Mouse (Mus musculus): ENCODE measurements around the gene Stk11. TPM values are rescaled to one million over a fixed set of nuclear protein-coding genes. Genes with fewer than 3 reads are reported as not detected.
A peak's percentile ranks its signal among the peaks of the same experiment; 100 is the strongest.

The Stk11 gene
- total RNA-seq, 2 experiments from 2014 or later, result 47.7 to 152 TPM

DNA sequence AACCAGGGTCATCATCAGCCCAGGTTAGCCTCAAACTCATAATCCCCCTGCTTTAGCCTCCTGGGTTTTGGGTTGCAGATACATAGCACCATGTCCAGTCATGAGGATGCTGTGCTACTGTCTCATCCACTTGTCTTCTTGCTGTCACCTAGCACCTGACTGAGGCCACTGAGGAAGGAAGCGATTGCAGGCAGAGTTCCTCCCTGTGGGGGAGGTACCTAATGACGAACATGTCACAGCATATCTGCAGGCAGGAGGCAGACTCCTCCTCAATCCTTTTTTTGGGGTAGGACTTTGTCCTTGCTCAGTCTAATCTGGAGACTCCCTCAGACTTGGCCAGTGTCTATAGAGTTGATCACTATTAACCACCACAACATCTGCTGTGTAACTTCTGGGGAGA lies 6.0 kb downstream of the Stk11 start:
- no peak for ATAC-seq (replicated peaks; ENCODE audit: low FRiP score, poor library complexity, severe bottlenecking)

DNA sequence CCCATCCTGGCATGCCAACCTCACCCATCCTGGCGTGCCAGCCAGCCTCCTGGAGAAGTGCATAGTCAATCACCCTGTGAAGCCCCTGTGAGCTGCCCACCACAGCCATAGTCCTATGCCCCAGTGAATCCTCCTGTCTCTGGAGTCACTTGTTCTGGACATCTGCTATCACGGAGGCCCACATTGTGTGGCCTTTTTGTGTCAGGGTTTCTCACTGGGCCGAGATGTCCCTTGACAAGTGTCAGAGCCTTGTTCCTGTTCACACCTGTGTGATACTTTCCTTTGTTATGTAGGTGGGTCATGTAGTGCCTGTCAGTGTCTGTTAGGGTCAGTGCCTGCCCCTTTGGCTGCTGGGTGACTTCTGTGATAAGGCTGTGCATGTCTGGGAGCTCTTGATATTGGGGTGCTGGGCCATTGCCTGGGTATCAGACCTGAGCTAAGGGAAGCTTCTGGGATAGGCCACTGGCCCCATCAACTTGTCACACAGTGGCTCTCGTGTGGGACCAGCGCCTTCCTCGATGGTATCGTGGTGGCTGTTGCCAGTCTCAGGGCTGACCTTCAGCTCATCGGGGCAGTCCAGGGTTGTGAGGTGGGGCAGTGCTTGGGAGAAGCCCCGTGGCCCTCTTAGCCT lies 8.4 kb downstream of the Stk11 start:
- ATAC-seq (replicated peaks; ENCODE audit: low FRiP score, poor library complexity, severe bottlenecking), result peak; percentile 83

DNA sequence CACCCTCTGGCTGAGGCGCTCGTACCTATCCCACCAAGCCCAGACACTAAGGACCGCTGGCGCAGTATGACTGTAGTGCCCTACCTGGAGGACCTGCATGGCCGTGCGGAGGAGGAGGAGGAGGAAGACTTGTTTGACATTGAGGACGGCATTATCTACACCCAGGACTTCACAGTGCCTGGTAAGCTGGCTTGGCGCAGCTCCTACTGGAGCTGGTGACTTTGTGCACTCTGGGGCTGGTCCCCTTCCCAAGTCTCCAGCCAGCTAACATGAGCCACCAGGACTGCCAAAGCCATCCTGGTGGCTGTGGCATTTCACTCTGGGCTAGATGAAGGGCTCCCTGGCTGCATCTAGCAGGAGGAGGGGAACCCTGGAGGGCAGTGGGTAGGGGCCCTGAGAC lies 12.3 kb downstream of the Stk11 start:
- no peak for ATAC-seq (replicated peaks; ENCODE audit: low FRiP score, poor library complexity, severe bottlenecking)

DNA sequence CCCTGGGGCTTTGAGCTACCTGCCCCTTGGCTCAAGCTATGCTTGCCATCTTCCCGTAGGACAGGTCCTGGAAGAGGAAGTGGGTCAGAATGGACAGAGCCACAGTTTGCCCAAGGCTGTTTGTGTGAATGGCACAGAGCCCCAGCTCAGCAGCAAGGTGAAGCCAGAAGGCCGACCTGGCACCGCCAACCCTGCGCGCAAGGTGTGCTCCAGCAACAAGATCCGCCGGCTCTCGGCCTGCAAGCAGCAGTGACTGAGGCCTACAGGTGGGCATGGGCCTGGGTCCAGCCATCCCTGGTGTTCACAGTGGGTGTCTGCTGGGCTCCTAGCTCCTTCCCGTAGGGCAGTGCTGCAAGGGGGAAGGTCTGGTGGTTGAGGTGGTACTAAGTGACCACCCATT lies 14.2 kb downstream of the Stk11 start:
- ATAC-seq (replicated peaks; ENCODE audit: low FRiP score, poor library complexity, severe bottlenecking), result no peak

DNA sequence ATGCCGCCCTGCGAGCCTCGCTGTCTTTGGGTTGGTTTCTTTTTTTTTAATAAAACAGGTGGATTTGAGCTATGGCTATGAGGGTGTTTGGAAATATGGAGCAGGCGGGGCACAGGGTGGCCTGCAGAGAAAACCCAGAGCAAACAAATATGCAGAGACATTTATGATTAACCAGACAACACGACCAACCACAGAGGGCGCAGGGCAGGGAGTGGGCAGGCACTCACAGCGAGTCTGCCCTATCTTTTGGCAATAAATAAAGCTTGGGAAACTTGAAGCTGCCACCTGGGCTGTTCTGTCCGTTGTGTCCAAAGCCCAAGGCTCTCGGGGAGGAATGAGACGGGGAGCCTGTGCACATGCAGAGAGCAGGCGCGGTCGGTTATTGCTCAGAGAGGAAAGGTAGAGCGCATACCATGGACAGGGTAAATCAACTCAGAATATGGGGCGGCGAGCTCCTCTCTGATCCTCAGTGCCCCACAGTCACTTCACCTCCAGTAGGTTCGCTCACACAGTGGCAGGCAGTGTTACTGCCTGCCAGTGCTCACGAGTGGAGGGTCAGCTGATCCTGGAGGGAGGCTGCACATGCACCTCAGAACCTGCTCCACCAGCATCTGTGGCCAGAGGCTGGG lies 14.9 kb downstream of the Stk11 start:
- no peak for ATAC-seq (replicated peaks; ENCODE audit: low FRiP score, poor library complexity, severe bottlenecking)

DNA sequence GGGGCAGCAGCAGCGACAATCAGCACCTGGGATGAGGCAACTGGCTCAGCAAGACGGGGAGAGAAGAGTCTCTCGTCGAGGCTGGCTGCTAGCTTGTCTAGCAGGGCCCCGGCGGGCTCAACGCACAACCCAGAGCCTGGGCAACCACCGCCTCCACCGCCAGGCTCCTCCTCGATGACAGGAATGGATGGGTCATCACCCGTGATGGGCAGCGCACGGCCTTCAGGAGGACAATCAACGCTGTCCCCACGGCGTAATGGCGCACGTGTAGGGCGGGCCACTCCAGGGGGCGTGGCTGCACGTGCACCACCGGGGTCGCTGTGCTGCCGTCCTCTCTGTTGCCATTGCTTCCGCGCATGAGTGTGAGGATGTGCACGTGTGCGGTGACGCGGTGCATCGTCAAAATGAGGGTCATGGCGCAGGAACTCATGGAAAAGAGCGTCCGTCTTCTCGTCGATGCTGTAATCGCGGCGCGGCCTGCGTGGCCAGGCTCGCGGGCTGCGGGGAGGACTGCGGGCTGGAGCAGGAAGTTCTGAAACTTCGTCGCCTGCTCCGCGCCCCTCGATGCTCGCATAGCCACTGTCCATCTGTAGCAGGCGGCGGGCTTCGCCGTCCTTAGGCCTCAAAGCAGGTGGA lies 15.8 kb downstream of the Stk11 start:
- ATAC-seq (replicated peaks; ENCODE audit: low FRiP score, poor library complexity, severe bottlenecking), result no peak

DNA sequence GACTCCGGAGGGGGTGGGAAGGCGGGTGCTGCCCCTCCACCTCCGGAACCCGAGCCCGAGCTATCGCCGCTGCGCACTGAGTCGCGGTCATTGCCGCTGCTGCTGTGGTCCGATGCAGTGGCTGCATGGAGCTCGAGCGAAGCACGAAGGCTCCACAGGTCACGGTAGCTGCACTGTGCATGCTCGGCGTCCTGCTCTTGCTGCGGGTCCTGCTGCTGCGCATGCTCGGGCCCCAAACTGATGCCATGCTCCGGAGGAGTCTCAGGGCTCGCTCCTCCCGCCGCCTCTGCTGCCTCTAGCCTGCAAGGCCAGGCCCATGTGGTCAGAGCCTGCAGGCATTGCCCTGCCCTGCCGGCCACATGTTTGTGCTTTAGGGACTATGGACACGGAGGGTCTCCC lies 16.3 kb downstream of the Stk11 start:
- ATAC-seq (replicated peaks; ENCODE audit: low FRiP score, poor library complexity, severe bottlenecking), result no peak

DNA sequence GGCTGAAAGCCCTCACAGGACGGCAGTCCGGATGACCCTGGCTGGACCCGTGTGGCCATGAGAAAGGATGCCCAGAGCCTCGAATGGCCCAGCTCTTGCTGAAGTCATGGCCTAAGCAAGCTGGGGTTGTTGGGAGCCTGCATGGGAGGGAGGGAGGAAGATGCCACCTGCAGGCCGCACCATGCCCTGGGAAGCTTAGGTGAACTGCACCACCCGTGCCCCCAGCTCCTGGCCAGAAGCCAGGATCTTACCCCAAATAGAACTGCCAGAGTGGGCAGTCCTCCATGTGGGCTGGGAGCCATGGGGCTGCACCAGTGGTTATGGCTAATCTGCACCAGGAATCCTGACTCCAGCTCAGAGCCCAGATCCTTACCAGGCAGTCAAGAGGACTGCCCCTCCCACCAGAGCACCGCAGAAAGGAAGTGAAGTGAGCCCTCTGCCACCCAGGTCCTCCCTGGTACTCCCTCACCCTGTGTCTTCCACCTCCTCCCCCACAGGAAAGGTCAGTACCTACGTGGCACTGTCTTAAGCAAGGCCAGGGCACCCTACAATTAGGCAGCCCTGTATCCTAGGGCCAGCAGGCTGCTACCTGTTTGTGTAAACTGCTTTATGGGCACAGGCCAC lies 17.7 kb downstream of the Stk11 start:
- peak; percentile 31 for ATAC-seq (replicated peaks; ENCODE audit: low FRiP score, poor library complexity, severe bottlenecking)

DNA sequence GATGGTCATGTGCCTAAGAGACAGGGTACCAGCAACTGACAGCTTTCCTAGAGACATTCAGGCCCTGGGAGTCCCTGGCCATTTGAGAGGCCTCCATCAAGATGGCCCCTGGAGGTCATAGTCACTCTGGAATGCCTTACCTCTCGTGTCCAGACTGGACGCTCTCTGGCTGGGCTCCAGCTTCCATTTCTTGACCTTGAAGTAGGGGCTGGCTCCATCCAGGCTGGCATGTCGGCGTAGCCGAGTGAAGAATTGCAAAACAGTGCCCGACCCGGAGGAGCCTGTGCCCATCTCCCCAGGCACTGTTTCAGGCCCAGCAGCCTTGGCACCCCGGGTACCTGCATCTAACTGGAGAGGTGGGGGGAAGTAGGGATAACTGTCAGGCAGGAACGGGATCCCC lies 18.8 kb downstream of the Stk11 start:
- ATAC-seq (replicated peaks; ENCODE audit: low FRiP score, poor library complexity, severe bottlenecking), result no peak

DNA sequence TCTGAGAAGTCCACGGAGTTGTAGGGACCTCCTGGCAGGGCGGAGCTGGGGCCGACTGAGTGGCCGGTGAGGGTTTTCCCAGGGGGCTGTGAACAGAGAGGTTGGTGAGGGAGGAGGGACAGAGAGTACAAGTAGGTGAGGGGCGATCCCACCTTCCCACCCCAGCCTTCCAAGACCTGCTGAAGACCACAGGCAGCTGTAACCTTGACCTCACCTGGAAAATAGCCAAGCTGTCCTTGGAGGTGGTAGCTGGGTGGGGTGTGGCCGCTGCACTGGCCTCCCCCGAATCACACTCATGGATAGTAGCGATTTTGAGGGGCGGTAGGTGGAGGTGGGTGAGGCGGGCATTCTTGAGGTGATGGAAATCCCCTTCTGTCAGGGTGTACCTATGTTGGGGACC lies 19.6 kb downstream of the Stk11 start:
- ATAC-seq (replicated peaks; ENCODE audit: low FRiP score, poor library complexity, severe bottlenecking), result no peak

DNA sequence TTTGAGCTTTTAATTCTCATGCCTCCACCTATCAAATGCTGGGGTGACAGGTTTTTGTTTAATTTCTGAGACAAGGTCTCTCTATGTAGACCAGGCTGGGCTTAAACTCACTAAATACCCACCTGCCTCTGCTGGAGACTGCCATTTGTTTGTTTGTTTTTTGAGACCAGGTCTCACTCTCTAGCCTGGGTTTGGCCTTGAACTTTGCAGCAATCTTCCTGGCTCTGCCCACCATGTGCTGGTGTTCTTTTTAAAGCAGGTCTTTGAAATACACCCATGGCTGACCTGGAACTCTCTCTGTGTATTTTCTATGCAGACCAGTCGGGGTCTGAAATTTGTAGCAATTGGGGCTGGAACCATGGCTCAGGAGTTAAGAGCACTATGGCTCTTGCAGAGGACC lies 20.0 kb downstream of the Stk11 start:
- no peak for ATAC-seq (replicated peaks; ENCODE audit: low FRiP score, poor library complexity, severe bottlenecking)

DNA sequence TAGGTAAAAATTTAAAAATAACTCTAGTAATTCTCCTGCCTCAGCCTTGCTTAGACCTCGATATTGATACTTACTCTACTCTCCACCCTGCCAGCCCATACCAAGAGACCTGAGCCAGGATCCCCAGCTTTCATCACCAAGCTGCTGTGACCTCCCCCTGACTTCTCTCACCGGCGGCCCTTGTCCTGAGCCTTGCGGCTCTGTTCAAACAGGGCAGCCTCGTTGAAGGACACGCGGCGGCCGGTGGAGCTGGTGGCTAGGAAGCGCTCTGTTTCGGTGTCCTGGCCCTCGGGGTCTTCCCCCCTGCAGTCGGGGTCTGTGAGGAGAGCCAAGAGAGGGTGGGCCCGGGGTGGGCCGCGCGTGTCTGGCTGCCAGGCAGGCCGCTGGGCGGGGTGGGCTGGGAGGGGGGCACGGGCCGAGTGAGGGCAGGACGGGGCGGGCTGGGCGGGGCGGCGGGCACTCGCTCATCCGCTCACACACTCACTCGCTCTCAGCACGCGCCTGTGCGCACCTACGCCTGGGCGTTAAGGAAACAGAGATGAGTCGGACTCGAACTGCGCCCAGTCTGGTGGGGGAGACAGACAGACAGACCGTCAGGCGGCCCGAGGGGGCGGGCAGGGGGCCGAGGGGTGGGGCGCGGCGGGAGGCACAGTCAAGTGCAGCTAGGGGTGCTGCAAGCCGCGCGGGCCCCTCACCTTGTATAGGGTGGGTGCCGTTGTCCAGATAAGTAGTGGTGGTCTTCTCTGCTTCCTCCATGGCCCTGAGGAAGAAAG lies 20.8 kb downstream of the Stk11 start:
- no peak for ATAC-seq (replicated peaks; ENCODE audit: low FRiP score, poor library complexity, severe bottlenecking)

DNA sequence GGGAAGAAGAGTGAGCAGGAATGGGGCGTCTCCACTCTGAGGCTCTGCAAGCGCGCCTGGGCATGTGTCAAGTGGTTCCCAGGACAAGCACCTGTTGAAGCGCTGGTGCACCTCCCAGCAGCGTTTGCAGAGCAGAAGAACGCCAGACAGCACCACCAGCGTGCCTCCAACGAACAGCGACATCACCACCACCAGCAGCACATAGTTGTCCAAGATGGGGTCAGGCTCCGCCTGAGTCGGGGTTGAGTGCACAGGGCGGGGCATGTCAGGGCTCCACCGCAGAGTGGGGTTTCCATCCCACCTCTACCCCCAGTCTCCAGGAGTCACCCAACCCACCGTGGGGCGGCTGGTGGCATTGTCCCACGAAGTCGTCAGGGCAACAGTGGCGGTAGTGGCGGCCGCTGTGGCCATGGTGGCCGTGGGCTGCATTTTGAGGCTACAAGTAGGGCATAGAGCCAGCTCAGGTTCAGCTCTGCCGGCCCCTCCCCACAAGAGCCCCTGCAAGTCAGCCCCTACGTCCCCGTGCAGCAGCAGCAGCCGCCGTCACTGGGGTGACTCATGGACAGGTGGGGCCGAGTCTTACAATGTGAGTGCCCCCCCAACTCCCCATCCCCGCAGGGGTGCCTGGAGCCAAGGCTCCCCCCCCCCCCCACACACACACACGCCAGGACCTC lies 21.5 kb downstream of the Stk11 start:
- ATAC-seq (replicated peaks; ENCODE audit: low FRiP score, poor library complexity, severe bottlenecking), result no peak

DNA sequence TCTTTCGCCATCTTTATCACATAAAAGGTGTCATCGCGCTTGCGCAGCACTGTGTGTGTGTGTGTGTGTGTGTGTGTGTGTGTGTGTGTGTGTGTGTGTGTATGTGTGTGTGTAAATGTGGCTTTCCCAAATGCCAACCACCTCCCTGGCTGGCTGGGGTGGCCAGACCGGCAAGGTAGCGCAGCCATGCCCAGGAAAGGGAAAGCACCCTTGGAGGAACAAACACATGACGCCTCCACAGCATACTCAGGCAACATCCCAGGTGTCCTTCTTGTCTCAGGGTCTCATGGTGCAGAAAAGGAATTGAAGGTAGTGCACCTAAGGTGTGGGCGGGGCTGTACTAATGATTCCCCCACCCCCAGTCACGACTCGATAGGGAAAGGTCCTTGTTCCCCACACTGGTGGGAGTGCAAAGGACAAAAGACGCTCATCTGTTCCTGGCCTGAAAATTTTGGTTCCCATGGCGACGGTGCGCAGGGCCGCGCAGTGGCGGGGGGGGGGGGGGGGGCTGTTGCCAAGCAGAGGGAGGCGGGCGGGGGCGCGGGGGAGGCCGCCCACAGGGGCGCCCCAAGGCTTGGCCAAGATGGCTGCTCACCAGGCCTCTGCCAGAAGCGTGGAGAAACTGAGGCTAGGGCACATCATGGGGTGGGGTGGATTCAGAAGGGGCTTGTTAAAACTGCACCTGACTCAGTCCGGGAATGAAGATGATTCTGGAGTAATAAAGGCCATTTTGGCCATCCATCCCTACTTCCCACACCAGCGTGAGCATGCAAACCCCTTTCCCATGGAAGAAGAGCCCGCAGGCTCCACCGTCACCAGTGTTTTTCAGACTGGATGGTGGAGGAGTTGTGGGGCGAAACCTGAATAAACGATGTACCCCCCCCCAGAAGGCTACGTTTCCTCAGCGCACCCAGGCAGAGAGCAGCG lies 22.3 kb downstream of the Stk11 start:
- ATAC-seq (replicated peaks; ENCODE audit: low FRiP score, poor library complexity, severe bottlenecking), result no peak

DNA sequence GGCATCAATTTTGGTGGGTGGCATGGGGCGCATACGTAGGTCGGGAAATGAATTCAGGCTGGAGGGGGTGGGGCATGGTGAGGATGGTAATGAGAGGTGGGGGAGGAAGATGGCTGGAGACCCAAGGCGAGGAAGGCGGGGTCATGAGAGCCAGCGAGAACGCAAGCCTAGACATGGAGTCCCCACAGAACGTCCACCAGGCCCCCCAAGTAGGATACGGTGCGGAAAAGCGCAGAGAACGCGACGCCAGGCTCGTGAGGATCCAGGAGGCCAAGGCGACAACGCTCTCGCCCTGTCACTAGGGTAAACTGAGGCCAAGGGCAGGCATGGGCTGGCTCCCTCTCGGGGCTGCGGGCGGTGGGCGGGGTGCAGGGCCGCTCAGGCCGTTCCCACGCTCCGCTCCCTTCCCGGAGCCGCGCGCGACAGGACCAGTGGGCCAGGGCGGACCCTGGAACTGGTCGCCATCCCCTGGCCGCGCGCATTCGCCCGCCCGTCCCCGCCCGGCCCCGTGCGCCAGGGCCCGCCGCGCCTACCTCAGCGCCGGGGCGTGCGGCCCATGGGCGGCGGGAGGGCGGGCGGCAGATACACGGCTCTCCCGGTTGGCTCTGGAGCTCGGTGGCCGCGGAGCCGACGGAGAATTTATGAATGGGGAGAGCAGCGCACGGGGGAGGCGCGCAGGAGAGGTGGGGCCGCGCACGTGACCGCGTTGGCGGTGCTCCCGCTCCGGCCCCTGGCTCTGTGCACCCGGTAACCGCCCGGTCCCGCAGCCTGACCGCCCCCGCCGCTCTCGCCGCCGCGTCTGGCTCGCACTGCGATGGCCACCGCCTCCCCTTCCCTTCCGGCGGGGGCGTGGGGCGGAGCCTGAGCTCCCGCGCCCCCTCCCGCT lies 23.2 kb downstream of the Stk11 start, which contains the start of gene Atp5d:
Gene Atp5d (plus strand): TSS at position 80 of the 886 bp plus-strand sequence.
- 0 out of 2 replicates have a peak, but pooled peaks have one; percentile 8 for ATAC-seq (replicated peaks; ENCODE audit: low FRiP score, poor library complexity, severe bottlenecking)

DNA sequence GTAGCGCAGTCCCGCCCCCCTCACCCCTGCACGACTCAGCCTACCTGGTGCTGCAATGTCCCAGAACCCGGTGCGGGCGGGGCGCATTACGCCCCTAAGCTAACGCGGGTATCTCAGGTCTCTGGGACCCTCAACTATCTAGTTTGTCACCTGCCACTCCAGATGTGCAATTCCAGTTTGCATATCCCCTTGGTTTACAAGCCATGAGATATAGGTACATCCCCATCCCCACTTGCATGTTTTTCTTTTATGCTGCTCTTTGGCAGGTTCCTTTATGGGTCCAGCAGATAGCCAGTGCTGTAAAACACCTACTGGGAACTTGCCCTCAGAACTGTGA lies 23.8 kb downstream of the Stk11 start:
- no peak for ATAC-seq (replicated peaks; ENCODE audit: low FRiP score, poor library complexity, severe bottlenecking)

DNA sequence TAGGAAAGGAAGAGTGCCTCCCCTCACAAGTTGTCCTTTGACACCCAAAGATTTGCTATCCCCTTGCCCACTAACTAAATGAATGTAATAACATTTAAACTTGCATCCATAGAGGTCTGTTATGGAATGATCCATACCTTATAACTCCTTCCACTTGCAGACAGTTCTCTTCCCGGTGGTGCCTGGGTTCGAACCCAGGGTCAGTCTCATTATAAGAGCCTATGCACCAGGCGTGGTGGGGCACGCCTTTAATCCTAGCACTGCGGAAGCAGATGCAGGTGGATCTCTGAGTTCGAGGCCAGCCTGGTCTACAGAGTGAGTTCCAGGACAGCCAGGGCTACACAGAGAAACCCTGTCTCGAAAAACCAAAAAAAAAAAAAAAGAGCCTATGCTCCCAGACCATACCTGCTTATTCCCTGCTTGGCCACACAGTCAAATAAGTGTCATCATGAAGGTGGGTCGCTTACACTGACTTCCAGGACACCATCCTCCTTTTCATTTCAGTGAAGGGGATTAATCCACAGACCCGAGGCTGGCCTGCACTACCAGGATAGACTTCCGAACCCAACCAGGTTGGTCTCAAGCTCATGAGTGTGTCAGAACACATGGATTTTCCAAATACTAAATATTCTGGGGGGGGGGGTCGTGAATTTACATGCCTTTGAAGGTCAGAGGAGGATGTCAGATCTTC lies 24.5 kb downstream of the Stk11 start:
- ATAC-seq (replicated peaks; ENCODE audit: low FRiP score, poor library complexity, severe bottlenecking), result no peak
